In the genomic region with DNA sequence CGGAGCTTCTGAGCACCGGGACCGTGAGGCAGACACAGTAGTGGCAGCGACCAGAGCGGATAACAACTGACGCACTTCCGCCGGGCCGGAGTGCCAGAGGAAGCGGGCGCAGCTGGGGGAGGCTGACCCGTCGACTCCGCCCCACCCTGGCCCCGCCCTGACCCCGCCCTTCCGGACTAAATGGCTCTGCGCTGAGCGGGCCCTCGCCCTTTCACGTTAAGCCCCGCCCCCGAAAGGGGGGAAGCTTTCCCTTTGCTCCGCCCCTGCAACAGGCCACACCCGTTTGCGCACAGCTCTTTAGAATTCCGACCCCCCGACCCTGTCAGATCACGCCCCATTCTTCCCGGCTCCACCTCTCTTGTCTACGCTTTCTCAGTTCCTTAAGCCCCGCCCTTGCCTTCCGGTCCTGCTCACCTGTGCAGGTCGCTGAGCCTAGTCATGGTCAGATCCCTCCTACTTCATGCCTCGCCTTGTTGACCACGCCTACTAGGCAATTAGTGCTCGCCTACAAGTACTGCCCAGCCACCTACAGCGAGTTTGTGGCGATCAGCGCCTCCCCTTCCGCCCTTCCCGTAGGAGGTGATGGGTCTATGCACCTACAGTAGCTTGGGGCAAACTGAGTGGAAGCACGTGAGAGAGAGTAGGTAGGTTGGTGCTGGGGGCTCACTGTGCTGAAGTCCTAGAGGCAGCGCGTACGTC, we compare ENCODE assay signal across 1 mouse cellular context.
TF ChIP-seq lines count a peak whose summit lies in the region.

Fbrsl1 (minus strand) TSS at position 68 of the 699 bp plus-strand sequence.

TF ChIP-seq in CH12.LX, 34 proteins besides CTCF, POLR2A, EP300 and RAD21 (continued from another document):
- TF ChIP-seq CHD2 (IDR thresholded peaks at IDR 0.05; ENCODE audit: low read length) (peak; percentile 21; the same call in 1 of the 2 replicates), MAX (IDR thresholded peaks at IDR 0.05; ENCODE audit: low read length) (0 out of 2 replicates have a peak, but pooled peaks have one; percentile 40), BHLHE40 (IDR thresholded peaks at IDR 0.05; ENCODE audit: low read depth, low read length) (peak; percentile 87), MEF2A (IDR thresholded peaks at IDR 0.05; ENCODE audit: borderline replicate concordance, low read depth, low read length) (no peak), ZKSCAN1 (IDR thresholded peaks at IDR 0.05; ENCODE audit: borderline replicate concordance, low read depth, low read length) (no peak), ZMIZ1 (IDR thresholded peaks at IDR 0.05; ENCODE audit: low read depth, low read length) (peak; percentile 41; the same call in 1 of the 2 replicates), IRF4 (IDR thresholded peaks at IDR 0.05; ENCODE audit: low read depth, low read length) (peak; percentile 40)
TF ChIP-seq in CH12.LX: peak in this region for 14.
